Mouse (Mus musculus): ENCODE data around the gene Ddt. TPM values are rescaled to one million over a fixed set of nuclear protein-coding genes. Genes with fewer than 3 reads are reported as not detected.

Gene Ddt
- total RNA-seq, 1 experiment from 2014 or later: 44.6 TPM

Other genes with a start within 250 kb of the Ddt start
- gene Lrrc75b, start 213.1 kb downstream of the Ddt start, total RNA-seq (2017): not detected in 2 replicates
- gene Ggt1, start 211.8 kb downstream of the Ddt start, total RNA-seq (2017): 2.4 TPM in 1 of 2 replicates, not detected in the other
- gene Ggt5, start 184.1 kb downstream of the Ddt start, total RNA-seq (2017): 22.8 and 27.9 TPM in 2 replicates
- 0.20 TPM in 1 of 2 replicates, not detected in the other for gene Susd2, start 129.4 kb downstream of the Ddt start, total RNA-seq (2017)
- 27.9 and 29.3 TPM in 2 replicates for gene Cabin1, start 9.1 kb downstream of the Ddt start, total RNA-seq (2017)
- not detected in 2 replicates for gene Gm20441, start 7.5 kb upstream of the Ddt start, total RNA-seq (2017)
- gene Gstt3, start 8.0 kb upstream of the Ddt start, total RNA-seq (2017): 12.2 and 12.6 TPM in 2 replicates
- gene Gstt1, start 25.2 kb upstream of the Ddt start, total RNA-seq (2017): 4.7 and 5.6 TPM in 2 replicates
- gene Gstt4, start 49.1 kb upstream of the Ddt start, total RNA-seq (2017): not detected in 2 replicates
- 19.4 and 24.0 TPM in 2 replicates for gene Gstt2, start 64.0 kb upstream of the Ddt start, total RNA-seq (2017)
- gene Mif, start 86.8 kb upstream of the Ddt start, total RNA-seq (2017): 339 and 626 TPM in 2 replicates
- gene Derl3, start 120.0 kb upstream of the Ddt start, total RNA-seq (2017): 1.8 and 4.2 TPM in 2 replicates
- gene Smarcb1, start 148.2 kb upstream of the Ddt start, total RNA-seq (2017): 68.7 and 101 TPM in 2 replicates
- 12.6 and 52.1 TPM in 2 replicates for gene Chchd10, start 159.7 kb upstream of the Ddt start, total RNA-seq (2017)
- 0.79 and 18.0 TPM in 2 replicates for gene Mmp11, start 163.1 kb upstream of the Ddt start, total RNA-seq (2017)
- gene Gm867, start 167.3 kb upstream of the Ddt start, total RNA-seq (2017): not detected in 2 replicates
- not detected in 2 replicates for gene Vpreb3, start 169.6 kb upstream of the Ddt start, total RNA-seq (2017)
- 0.15 and 1.3 TPM in 2 replicates for gene Gm5134, start 181.1 kb upstream of the Ddt start, total RNA-seq (2017)